Mouse (Mus musculus) layer of hippocampus, adult 2 months (tissue): ENCODE results near the gene Fcho2. TPM values are rescaled to one million over a fixed set of nuclear protein-coding genes. Genes with fewer than 3 reads are reported as not detected.

Source experiments
- DNase-seq, 2 experiments: peaks; one replicate each; pipeline ENCODE4 v3.0.0; 2022; ENCODE audit warnings: low spot score in 2 of 2
- H3K27ac ChIP-seq: fragments of 200-600 bp; 2 replicates; pipeline ENCODE4 v1.8.1; 2022
- H3K4me3 ChIP-seq: fragments of 200-600 bp; 2 replicates; pipeline ENCODE4 v1.8.1; 2022; ENCODE audit warnings: mild to moderate bottlenecking
- CTCF ChIP-seq: fragments of 200-600 bp; conservative IDR thresholded peaks from 2 replicates; pipeline ENCODE4 v1.8.1; 2022; ENCODE audit warnings: antibody characterized with exemption, mild to moderate bottlenecking, moderate library complexity
- total RNA-seq, 2 experiments: library from RNA; stranded (reverse); gene quantifications; 2 replicates each; pipeline ENCODE4 v1.2.3; 2021

Gene Fcho2
- total RNA-seq, 2 experiments from 2014 or later = 37.7 to 44.8 TPM

- no peak overlapping the region for H3K4me3 ChIP-seq
- H3K27ac ChIP-seq = no peak overlapping the region
- DNase-seq = no peak
- no peak for TF ChIP-seq CTCF
Observed at GRCm38 (mm10) chr13:98723430-98723829, 91.8 kb downstream of the Fcho2 start.

GRCm38 (mm10) chr13:98722296-98722695, 93.0 kb downstream of the Fcho2 start:
- DNase-seq = no peak
- no peak for TF ChIP-seq CTCF
- Histone ChIP-seq H3K4me3 (no peak overlapping the region), H3K27ac (no peak overlapping the region)

GRCm38 (mm10) chr13:98716176-98716575, 99.1 kb downstream of the Fcho2 start:
- Histone ChIP-seq H3K4me3 (no peak overlapping the region), H3K27ac (no peak overlapping the region)
- no peak for DNase-seq
- no peak for TF ChIP-seq CTCF

GRCm38 (mm10) chr13:98715443-98715990, 99.7 kb downstream of the Fcho2 start:
- no peak for TF ChIP-seq CTCF
- Histone ChIP-seq H3K4me3 (no peak overlapping the region), H3K27ac (no peak overlapping the region)
- DNase-seq = no peak

GRCm38 (mm10) chr13:98710655-98711054, 104.6 kb downstream of the Fcho2 start:
- H3K4me3 ChIP-seq = no peak overlapping the region
- no peak overlapping the region for H3K27ac ChIP-seq
- no peak for TF ChIP-seq CTCF
- DNase-seq = no peak

- no peak overlapping the region for H3K4me3 ChIP-seq
- no peak for DNase-seq
- TF ChIP-seq CTCF = no peak
- H3K27ac ChIP-seq = no peak overlapping the region
Observed at GRCm38 (mm10) chr13:98710236-98710635, 105.0 kb downstream of the Fcho2 start.

GRCm38 (mm10) chr13:98705501-98705900, 109.7 kb downstream of the Fcho2 start:
- H3K27ac ChIP-seq = no peak overlapping the region
- TF ChIP-seq CTCF = no peak
- no peak for DNase-seq
- no peak overlapping the region for H3K4me3 ChIP-seq

- no peak overlapping the region for H3K4me3 ChIP-seq
- DNase-seq = no peak
- no peak for TF ChIP-seq CTCF
- H3K27ac ChIP-seq = no peak overlapping the region
Observed at GRCm38 (mm10) chr13:98703786-98704185, 111.5 kb downstream of the Fcho2 start.

- DNase-seq = no peak
- no peak overlapping the region for H3K27ac ChIP-seq
- no peak overlapping the region for H3K4me3 ChIP-seq
- TF ChIP-seq CTCF = no peak
Observed at GRCm38 (mm10) chr13:98702361-98702760, 112.9 kb downstream of the Fcho2 start.

GRCm38 (mm10) chr13:98701309-98701675, 114.0 kb downstream of the Fcho2 start:
- Histone ChIP-seq H3K4me3 (no peak overlapping the region), H3K27ac (no peak overlapping the region)
- no peak for TF ChIP-seq CTCF
- DNase-seq = no peak

- no peak overlapping the region for H3K27ac ChIP-seq
- no peak for TF ChIP-seq CTCF
- H3K4me3 ChIP-seq = no peak overlapping the region
- DNase-seq = no peak
Observed at GRCm38 (mm10) chr13:98700661-98701308, 114.5 kb downstream of the Fcho2 start.

GRCm38 (mm10) chr13:98699982-98700540, 115.2 kb downstream of the Fcho2 start:
- no peak for TF ChIP-seq CTCF
- no peak for DNase-seq
- no peak overlapping the region for H3K4me3 ChIP-seq
- H3K27ac ChIP-seq = no peak overlapping the region

GRCm38 (mm10) chr13:98699051-98699744, 116.1 kb downstream of the Fcho2 start:
- no peak overlapping the region for H3K27ac ChIP-seq
- no peak for DNase-seq
- no peak overlapping the region for H3K4me3 ChIP-seq
- no peak for TF ChIP-seq CTCF

GRCm38 (mm10) chr13:98696716-98697115, 118.5 kb downstream of the Fcho2 start:
- no peak for TF ChIP-seq CTCF
- no peak for DNase-seq
- no peak overlapping the region for H3K27ac ChIP-seq
- no peak overlapping the region for H3K4me3 ChIP-seq
